Mouse (Mus musculus) forebrain, embryonic 13.5 days (tissue): ENCODE results near the gene Nme3. TPM values are rescaled to one million over a fixed set of nuclear protein-coding genes. Genes with fewer than 3 reads are reported as not detected.
A peak's percentile ranks its signal among the peaks of the same experiment; 100 is the strongest.

Experiments
- ATAC-seq: fragments of 200-750 bp; cut with Nextera tagmentation; 2 replicates; pipeline ENCODE4 v1.8.0; 2017
- H3K27ac ChIP-seq: fragments of 300-500 bp; sonication (generic); 2 replicates; pipeline ENCODE4 v1.5.1; 2015; ENCODE audit warnings: inconsistent platforms, mild to moderate bottlenecking, moderate library complexity
- H3K27me3 ChIP-seq: fragments of 300-500 bp; sonication (generic); 2 replicates; pipeline ENCODE4 v1.6.1; 2015; ENCODE audit warnings: mild to moderate bottlenecking, inconsistent platforms
- H3K36me3 ChIP-seq: fragments of 300-500 bp; sonication (generic); 2 replicates; pipeline ENCODE4 v1.6.1; 2015; ENCODE audit warnings: mild to moderate bottlenecking, inconsistent platforms; ENCODE audit not compliant: poor library complexity, severe bottlenecking
- H3K4me1 ChIP-seq: fragments of 300-500 bp; sonication (generic); 2 replicates; pipeline ENCODE4 v1.6.1; 2015; ENCODE audit warnings: inconsistent platforms
- H3K4me2 ChIP-seq: fragments of 300-500 bp; sonication (generic); 2 replicates; pipeline ENCODE4 v1.6.1; 2015; ENCODE audit warnings: inconsistent platforms, mild to moderate bottlenecking, moderate library complexity
- H3K4me3 ChIP-seq: fragments of 300-500 bp; sonication (generic); 2 replicates; pipeline ENCODE4 v1.5.1; 2015; ENCODE audit warnings: mild to moderate bottlenecking, inconsistent platforms
- H3K9ac ChIP-seq: fragments of 300-500 bp; sonication (generic); 2 replicates; pipeline ENCODE4 v1.6.1; 2015; ENCODE audit warnings: mild to moderate bottlenecking, inconsistent platforms
- H3K9me3 ChIP-seq: fragments of 300-500 bp; sonication (generic); replicated peaks from 2 replicates; pipeline ENCODE4 v1.6.1; 2016; ENCODE audit warnings: inconsistent platforms
- WGBS: fragments of 180-500 bp; shearing (Covaris S2); methylation state at CpG from one replicate; pipeline ENCODE4 v1.1.7; 2015; 5-methylcytosine and 5-hydroxymethylcytosine counted together
- polyA plus RNA-seq: library from polyadenylated mRNA; unstranded; fragments of >200 nt; fragmentation: Nextera tagmentation; extraction: Ambion mirVana; gene quantifications from 2 replicates; pipeline ENCODE4 v1.2.1, GENCODE M21; 2015

Nme3 gene
- polyA plus RNA-seq, 1 experiment from 2014 or later, result 72.1 TPM

DNA sequence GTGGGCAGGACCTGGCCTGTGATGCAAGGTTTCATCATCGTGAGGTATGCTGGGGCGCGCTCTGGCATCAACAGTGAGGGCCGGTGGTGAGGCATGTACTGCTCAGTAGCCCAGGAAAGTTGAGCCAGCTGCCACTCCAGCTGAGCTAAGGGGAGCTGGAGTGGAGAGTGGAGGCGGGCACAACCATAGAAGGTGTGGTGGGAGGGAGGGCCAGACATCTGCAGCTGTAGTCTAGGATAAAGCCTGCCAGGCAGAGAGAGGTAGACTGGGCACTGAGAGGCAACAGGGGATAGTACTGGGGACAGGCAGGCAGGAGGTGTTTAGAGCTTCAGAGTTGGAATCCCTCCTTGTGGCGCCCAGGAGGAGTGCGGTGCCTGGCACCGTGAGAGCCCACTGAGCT is 36.2 kb upstream of the Nme3 start:
- Histone ChIP-seq H3K36me3 (peaks cover 75% of the 10 kb centered on the region), H3K9ac (no peak overlapping the region), H3K9me3 (no peaks in the 10 kb centered on the region), H3K27ac (no peak overlapping the region), H3K4me2 (no peak overlapping the region), H3K4me1 (no peaks in the 10 kb centered on the region), H3K4me3 (no peak overlapping the region), H3K27me3 (no peaks in the 10 kb centered on the region)
- ATAC-seq, result no peak
- WGBS, result 98% methylated on average over 8 of the region's 8 CpGs

DNA sequence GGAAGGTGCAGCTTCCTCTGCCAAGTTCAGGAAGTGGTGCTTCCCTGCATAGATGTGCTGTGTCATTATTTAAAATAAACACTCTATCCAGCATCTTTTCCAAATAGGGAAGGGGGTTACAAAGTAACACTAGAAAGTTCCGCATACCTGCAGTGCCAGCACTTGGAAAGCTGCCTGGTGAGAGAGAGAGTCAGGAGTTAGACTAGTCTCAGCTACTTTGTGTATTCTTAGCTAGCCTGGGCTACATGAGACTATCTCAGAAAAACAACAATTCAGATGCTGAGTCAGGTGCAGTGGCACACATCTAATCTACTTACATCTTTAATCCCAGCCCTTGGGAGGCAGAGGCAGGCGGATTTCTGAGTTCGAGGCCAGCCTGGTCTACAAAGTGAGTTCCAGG is 34.5 kb upstream of the Nme3 start:
- WGBS, result 100% methylated on average over 3 of the region's 3 CpGs
- Histone ChIP-seq H3K27me3 (no peaks in the 10 kb centered on the region), H3K36me3 (peaks cover 65% of the 10 kb centered on the region), H3K9me3 (no peaks in the 10 kb centered on the region), H3K4me3 (no peak overlapping the region), H3K4me2 (no peak overlapping the region), H3K27ac (no peak overlapping the region), H3K4me1 (no peaks in the 10 kb centered on the region), H3K9ac (no peak overlapping the region)
- ATAC-seq, result no peak

DNA sequence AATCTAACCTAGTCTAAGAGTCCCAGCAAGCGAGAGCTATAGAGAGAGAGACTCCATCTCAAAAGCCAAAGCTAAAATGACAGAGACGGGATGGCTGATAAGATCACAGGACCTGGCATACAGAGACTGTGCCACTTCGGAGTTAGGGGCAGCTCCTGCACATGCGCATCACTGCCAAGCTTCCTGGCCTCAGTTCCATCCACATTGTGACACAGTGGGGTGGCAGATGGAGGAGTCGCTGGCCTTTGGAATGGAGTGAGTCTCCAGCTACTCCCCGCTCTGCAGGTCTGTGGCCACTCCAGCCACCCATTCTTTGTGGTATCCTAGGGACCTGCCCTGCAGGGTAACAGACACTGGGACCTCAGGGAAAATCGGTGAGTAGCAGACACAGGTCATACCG is 30.5 kb upstream of the Nme3 start, which contains the start of gene Igfals:
Gene Igfals, plus strand, starts transcription at position 222 of the 400 bp plus-strand sequence.
- 89% methylated on average over 8 of the region's 8 CpGs for WGBS
- Histone ChIP-seq H3K9ac (0 out of 2 replicates have a peak within 1 kb of the TSS, but pooled peaks have one; percentile 26), H3K9me3 (no peaks in the 10 kb centered on the region), H3K4me3 (no peak within 1 kb of the TSS), H3K27ac (no peak within 1 kb of the TSS), H3K36me3 (peaks cover 39% of the 10 kb centered on the region), H3K27me3 (no peaks in the 10 kb centered on the region), H3K4me1 (no peaks in the 10 kb centered on the region), H3K4me2 (no peak within 1 kb of the TSS)
- ATAC-seq, result no peak

DNA sequence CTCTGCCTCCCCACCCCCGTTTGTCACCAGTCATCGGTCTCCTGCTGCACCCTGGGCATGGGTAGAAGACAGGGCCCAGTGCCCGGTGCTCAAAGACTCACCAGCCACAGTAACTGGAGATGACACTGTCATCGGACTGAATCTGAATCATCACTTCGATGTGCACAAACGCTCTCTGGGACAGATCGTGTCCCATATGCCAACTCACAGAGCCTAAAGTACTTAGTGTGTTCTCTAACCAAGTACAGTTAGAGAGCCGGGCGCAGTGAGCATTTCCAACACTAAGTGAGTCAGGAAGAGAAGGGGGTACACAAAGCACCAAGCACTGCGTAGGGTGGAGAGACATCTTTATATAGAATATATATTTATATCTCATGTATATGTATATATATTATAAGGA is 28.4 kb upstream of the Nme3 start:
- Histone ChIP-seq H3K27me3 (no peaks in the 10 kb centered on the region), H3K4me2 (no peak overlapping the region), H3K9me3 (no peaks in the 10 kb centered on the region), H3K9ac (no peak overlapping the region), H3K36me3 (peaks cover 19% of the 10 kb centered on the region), H3K4me3 (no peak overlapping the region), H3K4me1 (no peaks in the 10 kb centered on the region), H3K27ac (no peak overlapping the region)
- ATAC-seq, result no peak
- 92% methylated on average over 10 of the region's 10 CpGs for WGBS

DNA sequence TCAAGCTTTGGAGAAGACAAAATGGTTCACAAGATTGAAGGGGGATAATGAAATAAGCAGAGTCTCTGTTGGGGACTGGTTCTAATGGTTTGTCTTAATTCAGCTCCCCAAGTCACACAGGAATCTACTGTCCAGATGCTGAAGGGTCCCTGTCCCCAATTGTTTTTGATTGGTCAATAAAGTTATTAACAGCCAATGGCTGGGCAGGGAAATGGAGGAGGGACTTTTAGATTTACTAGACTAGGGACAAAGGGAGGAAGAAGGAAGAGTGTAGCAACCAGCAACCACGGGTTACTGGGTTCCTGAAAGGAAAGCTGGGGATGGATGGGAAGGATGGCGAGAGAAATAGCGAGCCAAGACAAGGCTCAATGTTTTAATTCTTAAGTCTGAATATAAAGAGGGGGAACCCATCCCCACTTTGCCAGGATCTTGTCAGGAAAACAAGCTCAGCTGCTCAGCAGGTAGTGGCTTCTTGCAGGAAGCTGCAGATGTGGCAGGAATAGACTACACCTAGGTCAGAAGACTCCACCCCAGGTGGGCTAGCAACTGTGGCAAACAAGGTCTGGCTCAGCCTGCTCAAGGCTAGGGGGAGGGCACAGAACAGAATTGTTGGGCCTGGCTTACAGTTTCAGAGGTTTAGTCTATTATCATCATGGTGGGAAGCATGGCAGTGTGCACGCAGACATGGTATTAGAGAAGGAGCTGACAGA is 22.4 kb upstream of the Nme3 start:
- no peaks in the 10 kb centered on the region for H3K9me3 ChIP-seq
- H3K4me1 ChIP-seq, result no peaks in the 10 kb centered on the region
- H3K9ac ChIP-seq, result no peak overlapping the region
- H3K27me3 ChIP-seq, result no peaks in the 10 kb centered on the region
- WGBS, result 49% methylated on average over 4 of the region's 4 CpGs
- H3K36me3 ChIP-seq, result no peaks in the 10 kb centered on the region
- no peak overlapping the region for H3K27ac ChIP-seq
- H3K4me2 ChIP-seq, result no peak overlapping the region
- no peak for ATAC-seq
- H3K4me3 ChIP-seq, result no peak overlapping the region

DNA sequence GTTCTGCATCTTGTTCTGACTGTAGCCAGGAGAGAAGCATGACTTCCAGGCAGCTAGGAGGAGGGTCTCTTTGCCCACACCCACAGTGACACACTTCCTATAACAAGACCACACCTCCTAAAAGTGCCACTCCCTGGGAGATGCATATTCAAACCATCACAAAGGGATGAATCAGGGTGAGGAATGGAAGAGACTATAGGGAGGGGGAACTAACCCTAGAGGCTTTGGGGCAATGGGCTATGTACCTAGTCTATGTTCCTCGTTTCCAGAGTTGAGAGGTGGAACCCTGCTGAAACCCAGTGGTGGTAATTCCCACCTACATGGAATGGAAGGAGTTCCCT is 21.9 kb upstream of the Nme3 start:
- ATAC-seq, result no peak
- H3K4me3 ChIP-seq, result no peak overlapping the region
- no peak overlapping the region for H3K4me2 ChIP-seq
- no peak overlapping the region for H3K27ac ChIP-seq
- no peaks in the 10 kb centered on the region for H3K9me3 ChIP-seq
- no peaks in the 10 kb centered on the region for H3K36me3 ChIP-seq
- H3K27me3 ChIP-seq, result no peaks in the 10 kb centered on the region
- 35% methylated on average over 1 of the region's 1 CpGs for WGBS
- no peaks in the 10 kb centered on the region for H3K4me1 ChIP-seq
- H3K9ac ChIP-seq, result no peak overlapping the region

DNA sequence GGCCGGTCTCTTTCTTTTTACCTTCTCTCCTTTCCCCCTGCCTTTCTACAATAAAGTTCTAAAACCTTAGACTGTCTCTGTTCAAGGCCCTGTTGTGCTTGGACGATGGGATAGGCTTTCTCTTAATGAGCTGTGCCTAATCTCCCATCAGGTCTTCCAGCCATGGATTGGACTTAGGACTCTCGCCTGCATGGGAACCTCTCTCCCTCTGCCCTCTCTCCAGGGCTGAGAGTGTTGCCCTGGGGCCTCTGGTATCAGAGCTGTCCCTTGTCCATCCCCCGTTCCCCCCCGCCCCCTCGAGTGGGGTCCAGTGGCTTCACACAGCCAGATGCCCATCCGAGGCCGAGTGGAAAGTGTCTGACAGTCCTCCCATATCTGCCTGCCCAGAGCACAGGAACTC is 21.3 kb upstream of the Nme3 start:
- H3K4me2 ChIP-seq, result no peak overlapping the region
- no peaks in the 10 kb centered on the region for H3K4me1 ChIP-seq
- no peaks in the 10 kb centered on the region for H3K9me3 ChIP-seq
- H3K27ac ChIP-seq, result no peak overlapping the region
- H3K27me3 ChIP-seq, result no peaks in the 10 kb centered on the region
- H3K9ac ChIP-seq, result no peak overlapping the region
- H3K36me3 ChIP-seq, result no peaks in the 10 kb centered on the region
- ATAC-seq, result no peak
- 78% methylated on average over 8 of the region's 8 CpGs for WGBS
- no peak overlapping the region for H3K4me3 ChIP-seq

DNA sequence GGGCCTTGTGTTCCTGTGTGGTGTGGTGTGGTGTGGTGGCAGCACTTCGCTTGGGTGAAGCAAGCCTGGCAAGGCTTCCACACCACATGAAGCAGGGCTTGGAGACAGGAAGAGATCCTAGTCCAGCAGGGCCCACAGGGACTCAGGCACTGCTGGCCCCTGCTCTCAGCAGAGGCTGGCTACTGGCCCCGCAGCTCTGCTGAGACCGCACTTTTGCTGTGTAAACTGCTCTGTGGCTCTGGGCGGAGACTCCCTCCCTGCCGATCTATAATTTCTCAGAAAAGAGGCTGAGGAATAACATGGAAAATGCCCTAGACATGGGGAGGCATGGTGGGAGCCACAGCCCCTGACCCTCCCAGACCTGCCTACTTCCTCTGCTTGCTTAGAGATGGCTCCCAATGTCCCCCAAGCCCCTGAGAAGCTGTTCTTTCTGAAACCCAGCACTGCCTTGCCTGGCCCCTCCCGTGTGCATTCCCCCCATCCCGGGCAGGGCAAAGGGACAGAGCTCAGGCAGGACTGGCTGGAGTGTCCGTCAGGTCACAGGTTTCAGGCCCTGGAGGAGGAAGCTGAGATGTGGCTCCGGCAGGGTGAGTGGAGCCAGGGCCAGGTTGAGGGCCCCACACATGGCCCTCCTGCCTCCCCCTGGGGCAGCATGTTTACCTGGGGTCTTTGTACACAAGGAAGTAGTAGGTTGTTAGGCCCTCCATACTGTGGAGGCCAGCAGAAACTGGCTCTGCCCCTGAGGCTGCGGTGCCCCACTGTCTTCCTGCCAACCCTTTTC is 18.8 kb upstream of the Nme3 start:
- H3K4me1 ChIP-seq, result no peaks in the 10 kb centered on the region
- H3K9ac ChIP-seq, result no peak overlapping the region
- WGBS, result 69% methylated on average over 10 of the region's 10 CpGs
- no peak overlapping the region for H3K27ac ChIP-seq
- no peaks in the 10 kb centered on the region for H3K27me3 ChIP-seq
- ATAC-seq, result no peak
- H3K4me2 ChIP-seq, result no peak overlapping the region
- no peak overlapping the region for H3K4me3 ChIP-seq
- H3K36me3 ChIP-seq, result peaks cover 5% of the 10 kb centered on the region
- H3K9me3 ChIP-seq, result no peaks in the 10 kb centered on the region

DNA sequence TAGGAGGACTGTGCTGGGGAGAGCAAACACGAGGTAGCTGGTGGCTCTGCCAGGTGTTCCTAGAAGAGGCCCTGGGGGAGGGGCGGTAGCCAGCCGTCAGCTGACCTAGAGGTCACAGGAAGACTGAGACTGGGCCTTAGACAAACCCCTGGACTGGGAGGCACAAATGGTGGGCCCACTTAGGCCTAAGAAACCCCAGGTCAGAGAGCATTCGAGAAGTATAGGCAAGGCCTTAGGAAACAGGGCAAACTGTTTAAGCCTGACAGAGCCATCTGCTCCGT is 18.2 kb upstream of the Nme3 start:
- no peak overlapping the region for H3K4me3 ChIP-seq
- 35% methylated on average over 5 of the region's 5 CpGs for WGBS
- no peak for ATAC-seq

DNA sequence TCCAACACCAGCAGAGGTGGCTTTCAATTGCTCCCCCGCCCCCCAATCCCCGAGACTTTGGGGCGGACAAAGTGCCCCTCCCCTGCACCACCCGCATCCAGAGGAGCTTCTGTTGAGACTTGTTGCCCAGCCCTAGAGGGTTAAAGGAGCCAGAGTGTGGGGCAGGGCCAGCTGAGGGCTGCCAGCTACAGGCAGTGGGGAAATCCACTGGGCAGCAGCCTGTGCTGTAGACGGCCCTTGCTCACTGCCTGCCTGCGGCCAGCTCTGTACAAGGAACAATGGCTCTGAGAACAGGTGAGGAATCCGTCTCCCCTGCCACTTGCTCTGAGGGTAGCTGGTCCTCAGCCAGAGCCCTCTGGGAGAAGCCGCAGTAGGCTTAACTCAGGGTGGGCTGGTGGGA is 17.8 kb upstream of the Nme3 start:
- H3K27ac ChIP-seq, result no peak overlapping the region
- WGBS, result 75% methylated on average over 8 of the region's 8 CpGs
- no peak overlapping the region for H3K4me3 ChIP-seq
- peaks cover 15% of the 10 kb centered on the region for H3K36me3 ChIP-seq
- H3K27me3 ChIP-seq, result no peaks in the 10 kb centered on the region
- H3K4me2 ChIP-seq, result no peak overlapping the region
- H3K4me1 ChIP-seq, result no peaks in the 10 kb centered on the region
- no peaks in the 10 kb centered on the region for H3K9me3 ChIP-seq
- no peak for ATAC-seq
- 0 out of 2 replicates have a peak overlapping the region, but pooled peaks have one; percentile 23 for H3K9ac ChIP-seq

More for the DNA sequence above, 18.2 kb upstream of the Nme3 start:
- H3K9ac ChIP-seq, result no peak overlapping the region
- H3K4me2 ChIP-seq, result no peak overlapping the region
- H3K36me3 ChIP-seq, result peaks cover 10% of the 10 kb centered on the region
- H3K4me1 ChIP-seq, result no peaks in the 10 kb centered on the region
- no peaks in the 10 kb centered on the region for H3K9me3 ChIP-seq
- H3K27ac ChIP-seq, result no peak overlapping the region
- no peaks in the 10 kb centered on the region for H3K27me3 ChIP-seq

DNA sequence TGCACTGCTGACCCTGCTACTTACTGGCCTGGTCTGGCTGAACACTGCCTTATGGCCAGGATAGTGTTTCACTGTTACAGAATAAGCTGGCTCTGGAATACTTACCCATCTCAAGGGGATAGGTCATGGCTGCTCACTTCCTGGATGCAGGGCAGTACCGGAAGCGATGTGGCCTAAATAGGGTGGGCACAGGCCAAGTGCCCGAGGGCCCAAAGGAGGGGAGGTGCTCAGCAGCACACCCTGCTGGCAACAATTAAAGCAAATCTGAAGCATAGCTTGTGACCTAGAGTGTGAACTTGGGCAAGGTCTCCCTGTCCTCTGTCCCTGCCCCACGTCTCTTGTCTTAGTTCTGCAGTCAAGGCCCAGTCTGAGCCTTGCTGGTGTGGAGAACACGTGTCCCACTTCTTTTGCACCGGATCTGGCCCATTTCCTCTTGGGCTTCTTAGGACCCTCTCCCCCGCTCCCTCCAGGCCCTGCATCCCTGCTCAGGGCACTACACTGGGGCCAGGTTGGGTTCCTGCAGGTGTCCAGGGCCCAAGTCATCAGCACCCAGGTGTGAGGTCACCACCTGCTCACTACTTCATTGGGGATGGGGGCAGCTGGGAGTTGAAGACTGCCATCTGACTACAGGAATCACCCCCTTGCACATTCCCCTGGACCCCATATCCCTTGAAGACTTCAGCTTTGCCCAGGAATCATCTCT is 14.4 kb upstream of the Nme3 start:
- Histone ChIP-seq H3K27ac (no peak overlapping the region), H3K27me3 (no peaks in the 10 kb centered on the region), H3K4me2 (no peak overlapping the region), H3K9ac (no peak overlapping the region), H3K4me3 (no peak overlapping the region), H3K9me3 (no peaks in the 10 kb centered on the region), H3K36me3 (peaks cover 23% of the 10 kb centered on the region), H3K4me1 (peaks cover 11% of the 10 kb centered on the region)
- WGBS, result 61% methylated on average over 7 of the region's 7 CpGs
- no peak for ATAC-seq

DNA sequence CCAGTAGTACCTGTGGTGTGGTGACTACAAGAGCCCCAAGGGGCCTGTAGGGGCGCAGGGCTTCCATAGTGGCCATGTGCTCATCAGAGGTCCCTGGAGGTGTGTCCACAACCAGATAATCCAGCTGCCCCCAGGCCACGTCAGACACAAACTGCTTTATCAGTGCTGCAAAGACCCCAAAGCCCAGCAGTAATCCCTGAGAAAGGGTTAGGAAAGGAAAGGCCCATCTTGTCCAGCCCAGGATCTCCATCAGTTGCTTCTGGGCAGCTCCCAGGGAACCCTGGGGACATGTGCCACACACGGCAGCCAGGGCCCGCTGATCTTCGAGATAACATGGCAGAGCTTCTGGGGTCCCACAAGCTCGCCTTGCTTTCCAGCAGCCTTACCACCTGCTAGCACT is 11.9 kb upstream of the Nme3 start:
- no peak for ATAC-seq
- H3K27ac ChIP-seq, result no peak overlapping the region
- H3K4me1 ChIP-seq, result peaks cover 28% of the 10 kb centered on the region
- H3K4me2 ChIP-seq, result no peak overlapping the region
- H3K36me3 ChIP-seq, result peaks cover 31% of the 10 kb centered on the region
- no peaks in the 10 kb centered on the region for H3K9me3 ChIP-seq
- no peaks in the 10 kb centered on the region for H3K27me3 ChIP-seq
- 76% methylated on average over 6 of the region's 6 CpGs for WGBS
- H3K9ac ChIP-seq, result no peak overlapping the region
- no peak overlapping the region for H3K4me3 ChIP-seq
